Mouse (Mus musculus): Measurements from ENCODE around the gene Aacs. TPM values are rescaled to one million over a fixed set of nuclear protein-coding genes. Genes with fewer than 3 reads are reported as not detected.
"Not testable (repeated sequence)": the region's sequence is repeated elsewhere in the genome, so short reads cannot be mapped to it uniquely, and the experiment has no call there.

The Aacs gene
- polyA plus RNA-seq (2016; fragmentation: Nextera tagmentation; extraction: Ambion mirVana), result 63.4 and 73.4 TPM in 2 replicates

DNA sequence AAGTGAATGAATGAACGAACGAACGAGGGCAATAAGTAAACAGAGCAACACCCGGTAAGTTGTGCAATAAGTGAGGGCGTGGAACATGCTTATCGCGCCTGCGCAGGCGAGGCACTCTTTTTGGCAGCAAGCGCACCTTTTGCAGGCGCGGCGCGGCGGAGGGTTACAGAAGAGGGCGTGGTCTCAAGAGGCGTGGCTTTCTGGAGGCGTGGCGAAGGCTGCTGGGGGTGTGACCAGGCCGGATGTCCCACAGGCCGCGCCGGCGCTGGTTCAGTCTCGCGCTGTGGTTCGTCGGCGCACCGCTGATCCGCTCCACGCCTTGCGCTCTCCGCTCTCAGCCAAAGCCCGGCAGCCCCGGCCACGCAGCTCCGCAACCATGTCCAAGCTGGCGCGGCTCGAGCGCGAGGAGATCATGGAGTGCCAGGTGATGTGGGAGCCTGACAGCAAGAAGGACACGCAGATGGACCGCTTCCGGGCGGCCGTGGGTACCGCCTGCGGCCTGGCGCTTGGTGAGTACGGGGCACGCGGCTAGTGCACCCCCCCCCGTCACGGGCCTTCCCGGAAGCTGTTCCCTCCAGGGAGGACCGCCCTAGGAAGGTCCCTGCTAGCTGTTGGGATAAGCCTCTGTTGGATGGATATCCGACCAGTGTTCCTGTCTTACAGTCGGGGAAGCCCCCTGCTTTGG, at the start of gene Aacs:
Gene Aacs (plus strand): TSS at position 214 of the 685 bp plus-strand sequence.
- H3K4me3 ChIP-seq, result peak within 1 kb of the TSS; percentile 78
- H3K9me3 ChIP-seq, result no peaks in the 10 kb centered on the region
- H3K27me3 ChIP-seq (ENCODE audit: insufficient read depth, poor library complexity, severe bottlenecking), result peaks cover 3% of the 10 kb centered on the region; the same call in 1 of the 2 replicates
- peak within 1 kb of the TSS; percentile 89 for H3K27ac ChIP-seq
- H3K4me1 ChIP-seq (replicated peaks), result peaks cover 52% of the 10 kb centered on the region
- under 1% methylated on average over 60 of the region's 60 CpGs for WGBS
- DNase-seq (ENCODE audit: low spot score), result peak; percentile 97
- peaks cover 23% of the 10 kb centered on the region for H3K36me3 ChIP-seq

GRCm38 (mm10) chr5:125426343-125426742, 49.3 kb upstream of the Aacs start:
- Histone ChIP-seq H3K9me3 (no peaks in the 10 kb centered on the region), H3K4me3 (no peak overlapping the region), H3K4me1 (replicated peaks) (no peaks in the 10 kb centered on the region), H3K27me3 (ENCODE audit: insufficient read depth, poor library complexity, severe bottlenecking) (no peaks in the 10 kb centered on the region), H3K36me3 (peaks cover 100% of the 10 kb centered on the region), H3K27ac (no peak overlapping the region)
- no peak for DNase-seq (ENCODE audit: low spot score)
- 89% methylated on average over 10 of the region's 10 CpGs for WGBS

- peaks cover 46% of the 10 kb centered on the region for H3K36me3 ChIP-seq
- H3K27ac ChIP-seq; H3K27me3 ChIP-seq (ENCODE audit: insufficient read depth, poor library complexity, severe bottlenecking); DNase-seq (ENCODE audit: low spot score); H3K9me3 ChIP-seq: not testable (repeated sequence)
- 99% methylated on average over 2 of the region's 2 CpGs for WGBS
- peak overlapping the region; percentile 90; the same call in 1 of the 2 replicates for H3K4me3 ChIP-seq
- peaks cover 16% of the 10 kb centered on the region for H3K4me1 ChIP-seq (replicated peaks)
These were observed 43.3 kb upstream of the Aacs start for GRCm38 (mm10) chr5:125432324-125432723.

DNA sequence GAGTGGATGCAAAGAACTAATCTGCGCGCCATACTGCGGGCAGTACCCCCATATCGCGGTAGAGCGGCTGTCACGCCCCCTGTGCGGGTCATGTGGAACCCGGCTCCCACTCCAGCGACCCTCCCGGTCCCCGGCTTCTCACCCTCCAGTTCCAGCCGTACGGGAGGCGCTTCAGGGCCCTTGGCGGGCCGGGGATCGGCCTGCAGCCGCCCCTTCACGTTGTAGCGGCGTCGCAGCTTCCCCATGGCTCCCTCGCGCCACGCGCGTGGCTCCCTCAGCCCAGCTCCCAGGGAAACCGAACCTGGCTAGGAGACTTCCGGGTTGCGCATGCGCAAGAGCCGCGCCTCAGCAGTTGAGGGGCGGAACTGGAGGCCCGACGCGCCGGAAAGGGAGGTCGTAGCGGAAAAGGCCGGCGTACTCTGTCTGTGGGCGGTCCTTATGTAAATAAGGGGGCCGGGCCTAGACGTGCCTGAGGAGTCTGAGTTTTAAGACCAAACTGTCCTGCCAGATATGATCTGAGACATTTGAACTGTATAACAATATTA, 41.7 kb upstream of the Aacs start, which contains the start of gene Dhx37:
Gene Dhx37 (minus strand): TSS at position 329 of the 545 bp plus-strand sequence.
- peaks cover 16% of the 10 kb centered on the region for H3K4me1 ChIP-seq (replicated peaks)
- WGBS, result under 1% methylated on average over 46 of the region's 46 CpGs

DNA sequence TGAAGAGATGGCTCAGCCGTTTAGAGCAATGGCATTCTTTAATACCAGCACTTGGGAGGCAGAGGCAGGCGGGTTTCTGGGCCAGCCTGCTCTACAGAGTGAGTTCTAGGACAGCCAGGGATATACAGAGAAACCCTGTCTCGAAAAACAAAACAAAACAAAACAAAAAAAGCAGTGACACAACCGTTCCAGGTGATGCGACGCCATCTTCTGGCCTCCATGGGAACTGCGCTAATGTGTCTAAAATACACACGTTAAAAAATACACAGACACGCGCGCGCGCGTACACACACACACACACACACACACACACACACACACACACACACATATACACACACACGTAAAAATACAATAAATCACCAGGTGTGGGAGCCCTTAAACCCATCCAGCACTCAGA, 41.3 kb upstream of the Aacs start:
- DNase-seq (ENCODE audit: low spot score); H3K27me3 ChIP-seq (ENCODE audit: insufficient read depth, poor library complexity, severe bottlenecking); H3K9me3 ChIP-seq: not testable (repeated sequence)
- WGBS, result 57% methylated on average over 15 of the region's 15 CpGs
- Histone ChIP-seq H3K27ac (peak overlapping the region; percentile 92; the same call in 1 of the 2 replicates), H3K4me3 (peak overlapping the region; percentile 90), H3K4me1 (replicated peaks) (peaks cover 16% of the 10 kb centered on the region), H3K36me3 (peaks cover 25% of the 10 kb centered on the region)

More for the DNA sequence above, 41.7 kb upstream of the Aacs start, which contains the start of gene Dhx37:
- peak within 1 kb of the TSS; percentile 92 for H3K27ac ChIP-seq
- DNase-seq (ENCODE audit: low spot score), result peak; percentile 95
- H3K9me3 ChIP-seq, result no peaks in the 10 kb centered on the region
- H3K27me3 ChIP-seq (ENCODE audit: insufficient read depth, poor library complexity, severe bottlenecking), result no peaks in the 10 kb centered on the region
- H3K4me3 ChIP-seq, result peak within 1 kb of the TSS; percentile 90
- H3K36me3 ChIP-seq, result peaks cover 30% of the 10 kb centered on the region

DNA sequence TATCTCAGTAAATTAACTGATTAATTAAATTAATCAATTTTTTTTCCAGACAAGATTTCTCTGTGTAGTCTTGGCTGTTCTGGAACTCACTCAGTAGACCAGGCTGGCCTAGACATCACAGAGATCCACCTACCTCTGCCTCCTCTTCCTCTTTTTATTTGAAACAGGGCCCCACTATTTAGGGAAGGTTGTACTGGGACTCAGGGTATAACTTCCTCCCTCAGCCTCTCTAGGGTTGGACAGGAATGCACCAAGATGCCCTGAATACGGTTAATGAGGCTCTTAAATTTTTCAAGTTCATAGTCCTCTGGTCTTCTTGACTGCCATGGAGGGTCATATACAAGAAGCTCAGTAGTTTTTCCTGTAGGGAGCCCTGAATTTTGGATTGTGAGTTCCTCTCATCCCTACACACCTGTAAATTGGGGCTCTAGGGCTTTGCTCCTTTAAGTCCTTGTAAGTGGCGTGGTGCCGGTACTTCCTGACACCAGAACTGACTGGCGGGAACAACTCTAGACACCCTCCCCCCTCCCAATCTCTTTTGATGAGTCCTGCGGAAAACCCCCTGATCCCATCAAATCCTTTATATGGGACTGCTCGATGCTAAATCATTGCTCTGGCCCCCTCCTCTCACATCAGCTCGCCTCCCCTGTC, 34.9 kb upstream of the Aacs start:
- no peak for DNase-seq (ENCODE audit: low spot score)
- Histone ChIP-seq H3K4me3 (peak overlapping the region; percentile 93), H3K9me3 (no peaks in the 10 kb centered on the region), H3K27me3 (ENCODE audit: insufficient read depth, poor library complexity, severe bottlenecking) (no peaks in the 10 kb centered on the region), H3K36me3 (peaks cover 23% of the 10 kb centered on the region), H3K4me1 (replicated peaks) (peaks cover 19% of the 10 kb centered on the region), H3K27ac (peak overlapping the region; percentile 96)
- 5% methylated on average over 7 of the region's 7 CpGs for WGBS

GRCm38 (mm10) chr5:125441234-125442114, 34.1 kb upstream of the Aacs start, which contains the start of gene Bri3bp:
Gene Bri3bp, plus strand, starts transcription at chr5:125441568.
- H3K9me3 ChIP-seq, result no peaks in the 10 kb centered on the region
- H3K4me3 ChIP-seq, result peak within 1 kb of the TSS; percentile 93
- peak within 1 kb of the TSS; percentile 96 for H3K27ac ChIP-seq
- DNase-seq (ENCODE audit: low spot score), result peak; percentile 85
- peaks cover 19% of the 10 kb centered on the region for H3K4me1 ChIP-seq (replicated peaks)
- no peaks in the 10 kb centered on the region for H3K27me3 ChIP-seq (ENCODE audit: insufficient read depth, poor library complexity, severe bottlenecking)
- WGBS, result under 1% methylated on average over 97 of the region's 97 CpGs
- H3K36me3 ChIP-seq, result peaks cover 31% of the 10 kb centered on the region

GRCm38 (mm10) chr5:125442136-125442995, 33.2 kb upstream of the Aacs start:
- peak overlapping the region; percentile 93 for H3K4me3 ChIP-seq
- peak overlapping the region; percentile 96 for H3K27ac ChIP-seq
- WGBS, result 23% methylated on average over 27 of the region's 27 CpGs
- DNase-seq (ENCODE audit: low spot score), result peak; percentile 10
- no peaks in the 10 kb centered on the region for H3K9me3 ChIP-seq
- H3K36me3 ChIP-seq, result peaks cover 31% of the 10 kb centered on the region
- H3K4me1 ChIP-seq (replicated peaks), result peaks cover 19% of the 10 kb centered on the region
- H3K27me3 ChIP-seq (ENCODE audit: insufficient read depth, poor library complexity, severe bottlenecking), result no peaks in the 10 kb centered on the region

DNA sequence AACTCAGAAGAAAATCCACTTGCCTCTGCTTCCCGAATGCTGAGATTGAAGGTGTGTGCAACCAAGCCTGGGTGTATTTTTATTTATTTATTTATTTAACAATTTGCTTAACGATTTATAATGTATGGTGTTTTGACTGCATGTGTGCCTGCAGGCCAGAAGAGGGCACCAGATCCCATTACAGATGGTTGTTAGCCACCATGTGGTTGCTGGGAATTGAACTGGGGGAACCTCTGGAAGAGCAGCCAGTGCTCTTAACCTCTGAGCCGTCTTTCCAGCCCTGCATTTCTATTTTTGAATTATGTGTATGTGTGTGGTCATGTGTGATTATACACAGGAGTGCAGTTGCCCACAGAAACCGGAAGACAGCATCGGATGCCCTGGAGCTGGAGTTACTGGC, 32.3 kb upstream of the Aacs start:
- H3K27ac ChIP-seq, result no peak overlapping the region
- no peaks in the 10 kb centered on the region for H3K27me3 ChIP-seq (ENCODE audit: insufficient read depth, poor library complexity, severe bottlenecking)
- H3K4me1 ChIP-seq (replicated peaks), result peaks cover 19% of the 10 kb centered on the region
- 89% methylated on average over 5 of the region's 5 CpGs for WGBS
- H3K4me3 ChIP-seq, result no peak overlapping the region
- no peak for DNase-seq (ENCODE audit: low spot score)
- H3K9me3 ChIP-seq, result no peaks in the 10 kb centered on the region
- H3K36me3 ChIP-seq, result peaks cover 36% of the 10 kb centered on the region

DNA sequence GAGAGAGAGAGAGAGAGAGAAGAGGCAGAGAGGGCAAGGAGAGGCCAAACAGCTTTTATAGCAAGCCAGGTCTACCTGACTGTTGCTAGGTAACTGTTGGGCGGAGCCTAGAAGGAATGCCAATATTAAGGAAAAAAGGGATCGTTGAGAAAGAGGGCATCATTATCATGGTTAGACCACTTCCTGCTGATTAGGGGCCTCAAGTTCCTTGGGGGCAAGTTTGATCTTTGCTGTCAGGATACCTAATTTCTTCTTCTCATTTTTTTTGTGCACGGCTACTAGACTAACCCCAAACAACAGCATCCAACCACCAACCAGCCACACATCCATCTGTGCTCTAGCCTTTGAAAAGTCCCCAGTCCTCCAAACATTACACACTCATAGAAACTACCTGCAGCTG, 31.7 kb upstream of the Aacs start:
- H3K27ac ChIP-seq, result no peak overlapping the region
- H3K36me3 ChIP-seq, result peaks cover 41% of the 10 kb centered on the region
- 96% methylated on average over 3 of the region's 3 CpGs for WGBS
- H3K4me1 ChIP-seq (replicated peaks), result peaks cover 19% of the 10 kb centered on the region
- no peaks in the 10 kb centered on the region for H3K9me3 ChIP-seq
- no peaks in the 10 kb centered on the region for H3K27me3 ChIP-seq (ENCODE audit: insufficient read depth, poor library complexity, severe bottlenecking)
- no peak for DNase-seq (ENCODE audit: low spot score)
- no peak overlapping the region; the same call in 1 of the 2 replicates for H3K4me3 ChIP-seq

DNA sequence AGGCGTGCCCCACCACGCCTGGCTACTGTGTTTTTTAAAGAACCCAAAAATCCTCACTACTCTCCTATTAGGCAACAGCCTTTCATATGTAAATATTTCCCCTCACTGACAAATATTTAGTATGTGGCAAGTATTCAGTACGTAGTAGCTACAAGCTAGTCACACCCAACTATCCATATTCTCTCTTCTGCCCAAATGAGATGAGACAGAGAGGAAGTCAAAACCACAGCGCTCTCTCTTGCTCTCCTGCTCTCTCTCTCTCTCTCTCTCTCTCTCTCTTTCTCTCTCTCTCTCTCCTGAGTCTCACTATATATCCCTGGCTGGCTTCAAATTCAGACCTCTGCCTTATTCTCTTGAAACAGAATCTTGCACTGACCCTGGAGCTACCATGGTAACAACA, 31.1 kb upstream of the Aacs start:
- H3K27me3 ChIP-seq (ENCODE audit: insufficient read depth, poor library complexity, severe bottlenecking), result no peaks in the 10 kb centered on the region
- H3K4me1 ChIP-seq (replicated peaks), result peaks cover 19% of the 10 kb centered on the region
- H3K27ac ChIP-seq, result no peak overlapping the region
- 95% methylated on average over 4 of the region's 4 CpGs for WGBS
- peaks cover 45% of the 10 kb centered on the region for H3K36me3 ChIP-seq
- no peak for DNase-seq (ENCODE audit: low spot score)
- no peaks in the 10 kb centered on the region for H3K9me3 ChIP-seq
- no peak overlapping the region for H3K4me3 ChIP-seq
